Mouse (Mus musculus) embryonic facial prominence, embryonic 10.5 days (tissue): ENCODE data around the gene Hectd4. TPM values are rescaled to one million over a fixed set of nuclear protein-coding genes. Genes with fewer than 3 reads are reported as not detected.

ENCODE experiments used
- DNase-seq: peaks from one replicate; pipeline ENCODE4 v3.0.0-alpha.2; 2017; ENCODE audit warnings: low spot score
- H3K27ac ChIP-seq: fragments of 300-500 bp; sonication (generic); replicated peaks from 2 replicates; pipeline ENCODE4 v1.5.1; 2016; ENCODE audit warnings: mild to moderate bottlenecking
- H3K27me3 ChIP-seq: fragments of 300-500 bp; sonication (generic); replicated peaks from 2 replicates; pipeline ENCODE4 v1.6.1; 2016; ENCODE audit warnings: low read depth, mild to moderate bottlenecking; ENCODE audit not compliant: poor library complexity, severe bottlenecking
- H3K36me3 ChIP-seq: fragments of 300-500 bp; sonication (generic); replicated peaks from 2 replicates; pipeline ENCODE4 v1.6.1; 2016; ENCODE audit warnings: mild to moderate bottlenecking, moderate library complexity
- H3K4me1 ChIP-seq: fragments of 300-500 bp; sonication (generic); 2 replicates; pipeline ENCODE4 v1.6.1; 2016
- H3K4me3 ChIP-seq: fragments of 300-500 bp; sonication (generic); 2 replicates; pipeline ENCODE4 v1.5.1; 2016; ENCODE audit warnings: mild to moderate bottlenecking, moderate library complexity
- H3K9me3 ChIP-seq: fragments of 300-500 bp; sonication (generic); 2 replicates; pipeline ENCODE4 v1.6.1; 2016; ENCODE audit warnings: mild to moderate bottlenecking
- WGBS: fragments of 180-500 bp; shearing (Covaris S2); methylation state at CpG from one replicate; pipeline ENCODE4 v1.1.7; 2016; 5-methylcytosine and 5-hydroxymethylcytosine counted together
- polyA plus RNA-seq: library from polyadenylated mRNA; unstranded; fragments of >200 nt; fragmentation: Nextera tagmentation; extraction: Ambion mirVana; gene quantifications from 2 replicates; pipeline ENCODE4 v1.2.1, GENCODE M21; 2016

Hectd4 gene
- polyA plus RNA-seq, 1 experiment from 2014 or later, result 4.4 TPM

GRCm38 (mm10) chr5:121243676-121244364 lies 23.8 kb downstream of the Hectd4 start:
- 75% methylated on average over 1 of the region's 1 CpGs for WGBS
- H3K4me3 ChIP-seq, result no peak overlapping the region
- H3K4me1 ChIP-seq, result no peaks in the 10 kb centered on the region
- H3K9me3 ChIP-seq, result no peaks in the 10 kb centered on the region
- no peak overlapping the region for H3K27ac ChIP-seq
- H3K27me3 ChIP-seq, result no peaks in the 10 kb centered on the region
- DNase-seq, result no peak
- H3K36me3 ChIP-seq, result no peaks in the 10 kb centered on the region

GRCm38 (mm10) chr5:121244365-121244731 lies 24.3 kb downstream of the Hectd4 start:
- H3K4me1 ChIP-seq, result no peaks in the 10 kb centered on the region

GRCm38 (mm10) chr5:121245201-121245600 lies 25.2 kb downstream of the Hectd4 start:
- H3K27me3 ChIP-seq, result no peaks in the 10 kb centered on the region
- H3K4me3 ChIP-seq, result no peak overlapping the region
- WGBS, result 87% methylated on average over 7 of the region's 7 CpGs
- H3K36me3 ChIP-seq, result no peaks in the 10 kb centered on the region
- H3K27ac ChIP-seq, result no peak overlapping the region
- DNase-seq, result no peak
- H3K4me1 ChIP-seq, result no peaks in the 10 kb centered on the region
- no peaks in the 10 kb centered on the region for H3K9me3 ChIP-seq

More at GRCm38 (mm10) chr5:121244365-121244731, 24.3 kb downstream of the Hectd4 start:
- no peak overlapping the region for H3K4me3 ChIP-seq
- WGBS, result 93% methylated on average over 5 of the region's 5 CpGs
- H3K27me3 ChIP-seq, result no peaks in the 10 kb centered on the region
- no peak for DNase-seq
- H3K36me3 ChIP-seq, result no peaks in the 10 kb centered on the region
- no peak overlapping the region for H3K27ac ChIP-seq
- H3K9me3 ChIP-seq, result no peaks in the 10 kb centered on the region

GRCm38 (mm10) chr5:121248766-121249394 lies 28.9 kb downstream of the Hectd4 start:
- Histone ChIP-seq H3K36me3 (peaks cover 3% of the 10 kb centered on the region), H3K4me1 (peaks cover 3% of the 10 kb centered on the region; the same call in 1 of the 2 replicates), H3K4me3 (no peak overlapping the region), H3K9me3 (no peaks in the 10 kb centered on the region), H3K27me3 (no peaks in the 10 kb centered on the region), H3K27ac (no peak overlapping the region)
- WGBS, result 85% methylated on average over 3 of the region's 3 CpGs
- DNase-seq, result no peak

GRCm38 (mm10) chr5:121249693-121250092 lies 29.7 kb downstream of the Hectd4 start:
- Histone ChIP-seq H3K9me3 (no peaks in the 10 kb centered on the region), H3K27me3 (no peaks in the 10 kb centered on the region), H3K36me3 (peaks cover 11% of the 10 kb centered on the region), H3K27ac (no peak overlapping the region), H3K4me3 (no peak overlapping the region), H3K4me1 (peaks cover 3% of the 10 kb centered on the region; the same call in 1 of the 2 replicates)
- WGBS, result 92% methylated on average over 3 of the region's 3 CpGs
- DNase-seq, result no peak

GRCm38 (mm10) chr5:121251813-121252212 lies 31.8 kb downstream of the Hectd4 start:
- Histone ChIP-seq H3K9me3 (no peaks in the 10 kb centered on the region), H3K4me1 (peaks cover 3% of the 10 kb centered on the region; the same call in 1 of the 2 replicates), H3K27ac (no peak overlapping the region), H3K36me3 (peaks cover 30% of the 10 kb centered on the region), H3K4me3 (no peak overlapping the region), H3K27me3 (no peaks in the 10 kb centered on the region)
- WGBS, result 62% methylated on average over 8 of the region's 8 CpGs
- no peak for DNase-seq

GRCm38 (mm10) chr5:121253816-121254497 lies 33.9 kb downstream of the Hectd4 start:
- H3K27ac ChIP-seq, result no peak overlapping the region
- H3K9me3 ChIP-seq, result no peaks in the 10 kb centered on the region
- WGBS, result 91% methylated on average over 18 of the region's 18 CpGs
- peaks cover 39% of the 10 kb centered on the region for H3K36me3 ChIP-seq
- DNase-seq, result no peak
- H3K4me1 ChIP-seq, result peaks cover 3% of the 10 kb centered on the region; the same call in 1 of the 2 replicates
- no peak overlapping the region for H3K4me3 ChIP-seq
- no peaks in the 10 kb centered on the region for H3K27me3 ChIP-seq

GRCm38 (mm10) chr5:121254977-121255376 lies 35.0 kb downstream of the Hectd4 start:
- Histone ChIP-seq H3K9me3 (no peaks in the 10 kb centered on the region), H3K36me3 (peaks cover 45% of the 10 kb centered on the region), H3K4me1 (peaks cover 3% of the 10 kb centered on the region; the same call in 1 of the 2 replicates), H3K27me3 (no peaks in the 10 kb centered on the region), H3K4me3 (no peak overlapping the region), H3K27ac (no peak overlapping the region)
- 93% methylated on average over 7 of the region's 7 CpGs for WGBS
- DNase-seq, result no peak

GRCm38 (mm10) chr5:121261806-121262205 lies 41.8 kb downstream of the Hectd4 start:
- H3K4me3 ChIP-seq, result no peak overlapping the region
- 96% methylated on average over 3 of the region's 3 CpGs for WGBS
- no peaks in the 10 kb centered on the region for H3K4me1 ChIP-seq
- no peaks in the 10 kb centered on the region for H3K27me3 ChIP-seq
- H3K27ac ChIP-seq, result no peak overlapping the region
- no peak for DNase-seq
- H3K36me3 ChIP-seq, result peaks cover 59% of the 10 kb centered on the region
- H3K9me3 ChIP-seq, result no peaks in the 10 kb centered on the region

GRCm38 (mm10) chr5:121262415-121262814 lies 42.4 kb downstream of the Hectd4 start:
- H3K36me3 ChIP-seq, result peaks cover 60% of the 10 kb centered on the region
- no peaks in the 10 kb centered on the region for H3K27me3 ChIP-seq
- no peaks in the 10 kb centered on the region for H3K4me1 ChIP-seq
- no peak for DNase-seq
- 96% methylated on average over 8 of the region's 8 CpGs for WGBS
- no peak overlapping the region for H3K27ac ChIP-seq
- H3K9me3 ChIP-seq, result no peaks in the 10 kb centered on the region
- no peak overlapping the region for H3K4me3 ChIP-seq

GRCm38 (mm10) chr5:121264593-121264992 lies 44.6 kb downstream of the Hectd4 start:
- no peaks in the 10 kb centered on the region for H3K27me3 ChIP-seq
- no peaks in the 10 kb centered on the region for H3K9me3 ChIP-seq
- H3K4me3 ChIP-seq, result no peak overlapping the region
- 94% methylated on average over 2 of the region's 2 CpGs for WGBS
- no peak for DNase-seq
- no peak overlapping the region for H3K27ac ChIP-seq
- no peaks in the 10 kb centered on the region for H3K4me1 ChIP-seq
- H3K36me3 ChIP-seq, result peaks cover 69% of the 10 kb centered on the region

- Histone ChIP-seq H3K4me1 (no peaks in the 10 kb centered on the region), H3K27me3 (no peaks in the 10 kb centered on the region), H3K36me3 (peaks cover 74% of the 10 kb centered on the region), H3K4me3 (no peak overlapping the region), H3K9me3 (no peaks in the 10 kb centered on the region), H3K27ac (no peak overlapping the region)
- WGBS, result 93% methylated on average over 7 of the region's 7 CpGs
- peak; percentile 19 for DNase-seq
Measured at GRCm38 (mm10) chr5:121266741-121267382, 46.8 kb downstream of the Hectd4 start.
